Mouse (Mus musculus) liver, adult 2 months (tissue): ENCODE data around the gene Atxn1.

ENCODE experiments used
- CTCF ChIP-seq: fragments of 200-500 bp; IDR thresholded peaks from 2 replicates; pipeline ENCODE4 v1.5.1; 2011; ENCODE audit warnings: low read depth, low read length, control low read depth
- POLR2A ChIP-seq: fragments of 200-500 bp; IDR thresholded peaks from 2 replicates; pipeline ENCODE4 v1.6.1; 2011; ENCODE audit warnings: low read length, control low read depth; ENCODE audit not compliant: insufficient read depth; ENCODE audit errors: extremely low read depth

DNA sequence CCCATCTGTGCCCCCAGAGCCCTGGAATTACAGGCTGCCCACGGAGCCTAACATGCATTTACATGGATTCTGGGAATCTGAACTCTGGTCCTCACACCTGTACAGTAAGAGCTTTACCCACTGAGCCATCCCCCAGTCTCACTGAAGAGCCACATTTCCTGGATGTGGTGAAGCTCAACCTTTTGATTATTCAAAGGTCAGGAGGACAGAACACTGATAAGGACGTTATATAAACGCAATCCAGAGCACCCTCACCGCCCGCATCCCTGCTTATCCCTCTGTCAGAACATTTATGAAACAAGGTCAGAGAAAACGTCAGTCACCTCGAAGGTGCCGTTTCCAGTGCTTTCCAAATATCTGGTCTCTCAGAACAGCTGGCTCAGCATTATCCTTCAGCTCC, 101.0 kb downstream of the Atxn1 start:
- TF ChIP-seq POLR2A: no peak
- no peak for TF ChIP-seq CTCF
